Mouse (Mus musculus) T-helper 17 cell (primary cell): Measurements from ENCODE around the gene Tmem100.

Source experiments
- in situ Hi-C, 2 experiments: fragments of 300-600 bp; cut with MboI, MseI; formaldehyde crosslinking; loops; 1 replicate in 1 of 2; 2 replicates in 1 of 2; pipeline ENCODE4 v1.15.1; 2025; ENCODE audit warnings: high pct_unique_total_duplicates in 2 of 2

Tmem100 gene

GRCm38 (mm10) chr11:90029841-90030398 is at the start of gene Tmem100:
Tmem100 (plus strand) TSS chr11:90030348.
- in situ Hi-C loops, result no loop called here

- in situ Hi-C loops, result loop anchor here in 1 of 2 experiments (25.0 kb wide), 1 partner anchor 304 kb away; no protein-coding TSS in a partner anchor
These were observed 47.2 kb upstream of the Tmem100 start for GRCm38 (mm10) chr11:89982918-89983317.

- in situ Hi-C loops, result loop anchor here in 1 of 2 experiments (25.0 kb wide), 1 partner anchor 303 kb away; no protein-coding TSS in a partner anchor
These were observed 45.7 kb upstream of the Tmem100 start for GRCm38 (mm10) chr11:89984436-89984835.

GRCm38 (mm10) chr11:89985200-89986187 is 44.7 kb upstream of the Tmem100 start:
- in situ Hi-C loops, result loop anchor here (5.0 to 25.0 kb wide), 2 partner anchors 182 to 302 kb away; no protein-coding TSS in a partner anchor

- in situ Hi-C loops, result loop anchor here (5.0 to 25.0 kb wide), 2 partner anchors 181 to 301 kb away; no protein-coding TSS in a partner anchor
These were observed 43.6 kb upstream of the Tmem100 start for GRCm38 (mm10) chr11:89986516-89986915.

GRCm38 (mm10) chr11:89988936-89989589 is 41.1 kb upstream of the Tmem100 start:
- in situ Hi-C loops, result loop anchor here (5.0 to 25.0 kb wide), 2 partner anchors 178 to 298 kb away; no protein-coding TSS in a partner anchor

- in situ Hi-C loops, result loop anchor here (10.0 to 25.0 kb wide), 2 partner anchors 296 to 623 kb away; no protein-coding TSS in a partner anchor
These were observed 38.5 kb upstream of the Tmem100 start for GRCm38 (mm10) chr11:89991661-89992060.

GRCm38 (mm10) chr11:89994706-89995105 is 35.4 kb upstream of the Tmem100 start:
- in situ Hi-C loops, result loop anchor here (10.0 to 25.0 kb wide), 2 partner anchors 293 to 620 kb away; no protein-coding TSS in a partner anchor

GRCm38 (mm10) chr11:89995596-89995995 is 34.6 kb upstream of the Tmem100 start:
- in situ Hi-C loops, result loop anchor here (10.0 to 25.0 kb wide), 2 partner anchors 292 to 619 kb away; no protein-coding TSS in a partner anchor

- in situ Hi-C loops, result loop anchor here (10.0 to 25.0 kb wide), 2 partner anchors 291 to 618 kb away; no protein-coding TSS in a partner anchor
These were observed 33.7 kb upstream of the Tmem100 start for GRCm38 (mm10) chr11:89996406-89996805.

GRCm38 (mm10) chr11:89996856-89997255 is 33.3 kb upstream of the Tmem100 start:
- in situ Hi-C loops, result loop anchor here (10.0 to 25.0 kb wide), 2 partner anchors 290 to 618 kb away; no protein-coding TSS in a partner anchor

GRCm38 (mm10) chr11:89998996-89999770 is 31.0 kb upstream of the Tmem100 start:
- in situ Hi-C loops, result loop anchor here (10.0 to 25.0 kb wide), 2 partner anchors 288 to 616 kb away; no protein-coding TSS in a partner anchor

GRCm38 (mm10) chr11:90000666-90001065 is 29.5 kb upstream of the Tmem100 start:
- in situ Hi-C loops, result no loop called here

GRCm38 (mm10) chr11:90001396-90002230 is 28.5 kb upstream of the Tmem100 start:
- in situ Hi-C loops, result no loop called here

GRCm38 (mm10) chr11:90002231-90002986 is 27.7 kb upstream of the Tmem100 start, which contains the start of gene Pctp:
Pctp (minus strand) TSS chr11:90002894.
- in situ Hi-C loops, result no loop called here

GRCm38 (mm10) chr11:90002987-90003348 is 27.2 kb upstream of the Tmem100 start:
- in situ Hi-C loops, result no loop called here

GRCm38 (mm10) chr11:90003386-90003785 is 26.8 kb upstream of the Tmem100 start:
- in situ Hi-C loops, result no loop called here

GRCm38 (mm10) chr11:90006111-90006510 is 24.0 kb upstream of the Tmem100 start:
- in situ Hi-C loops, result no loop called here
